Mouse (Mus musculus): Measurements from ENCODE around the gene Eif5. TPM values are rescaled to one million over a fixed set of nuclear protein-coding genes. Genes with fewer than 3 reads are reported as not detected.
"Not testable (repeated sequence)": the region's sequence is repeated elsewhere in the genome, so short reads cannot be mapped to it uniquely, and the experiment has no call there.

Eif5 gene
- polyA plus RNA-seq, 1 experiment from 2014 or later, result 251 TPM

DNA sequence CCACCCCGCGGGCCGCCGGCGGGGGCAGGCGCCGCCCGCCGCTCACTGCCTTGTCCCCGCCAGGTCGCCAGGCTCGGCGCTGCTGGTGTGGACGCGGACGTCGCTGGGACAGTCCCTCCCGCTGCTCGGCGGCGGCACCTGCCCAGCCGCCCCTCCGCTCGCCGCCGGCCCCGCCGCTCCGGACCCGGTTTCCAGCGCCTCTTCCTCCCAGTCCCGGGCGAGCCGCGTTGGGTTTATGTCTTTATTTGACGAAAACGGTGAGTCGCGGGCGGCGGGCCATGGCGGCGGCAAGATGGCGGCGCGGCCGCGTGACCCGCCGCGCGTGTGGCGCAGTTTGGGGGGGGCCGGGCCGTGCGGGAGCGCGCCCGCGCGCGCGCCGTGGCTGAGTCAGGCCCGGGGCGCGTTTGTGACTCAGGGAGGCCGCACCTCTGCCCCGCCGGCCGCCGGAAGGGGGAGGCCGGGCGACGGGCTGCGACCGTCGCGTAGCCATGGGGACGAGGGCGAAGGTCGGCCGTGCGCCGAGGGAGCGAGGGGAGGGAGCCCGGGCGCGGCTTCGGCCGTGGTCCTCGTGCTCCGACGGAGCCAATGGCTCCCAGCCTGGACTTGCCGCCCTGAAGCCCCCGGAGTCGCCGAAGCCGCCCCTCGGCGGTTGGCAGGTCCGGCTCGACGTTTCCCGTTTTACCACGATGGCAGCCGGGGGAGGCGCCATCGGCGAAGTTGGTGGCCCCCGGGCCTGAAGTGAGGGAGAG lies 650 bp downstream of the Eif5 start:
- ChIA-PET CTCF (no interaction called here), POLR2A (interaction anchor here (1.5 kb wide), 1 partner anchor 114 kb away, joined by 3 read pairs; no protein-coding TSS in a partner anchor)
- H3K27me3 ChIP-seq, result no peaks in the 10 kb centered on the region
- in situ Hi-C loops (cut with MboI; ENCODE audit: low pct_unique_long_range_greater_than_20kb), result no loop called here
- peak; percentile 60 for ATAC-seq
- DNase-seq (ENCODE audit: low read depth, low spot score), result no peak
- no peak for TF ChIP-seq CTCF (IDR thresholded peaks at IDR 0.05)

DNA sequence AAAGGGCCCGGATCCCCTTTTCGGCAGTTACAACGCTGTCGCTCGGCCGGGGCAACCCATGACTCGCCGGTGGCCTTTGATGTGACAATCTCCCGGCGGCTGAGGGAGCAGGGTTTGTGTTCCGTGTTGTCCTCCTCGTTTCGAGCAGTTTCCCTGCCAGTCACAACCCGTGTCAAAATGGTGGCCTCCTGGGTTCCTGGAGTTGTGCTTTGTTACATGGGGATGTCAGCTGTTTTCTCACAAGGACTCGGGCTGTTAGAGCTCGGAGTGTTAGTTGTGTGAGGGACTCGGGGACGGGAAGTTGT lies 1.2 kb downstream of the Eif5 start:
- no peaks in the 10 kb centered on the region for H3K27me3 ChIP-seq
- no peak for ATAC-seq
- CTCF ChIA-PET, result no interaction called here
- POLR2A ChIA-PET, result no interaction called here
- in situ Hi-C loops (cut with MboI; ENCODE audit: low pct_unique_long_range_greater_than_20kb), result no loop called here
- no peak for DNase-seq (ENCODE audit: low read depth, low spot score)
- no peak for TF ChIP-seq CTCF (IDR thresholded peaks at IDR 0.05)

- no peak for ATAC-seq
- no peak for DNase-seq (ENCODE audit: low read depth, low spot score)
- ChIA-PET CTCF (no interaction called here), POLR2A (no interaction called here)
- TF ChIP-seq CTCF (IDR thresholded peaks at IDR 0.05), result no peak
- H3K27me3 ChIP-seq, result no peaks in the 10 kb centered on the region
- in situ Hi-C loops (cut with MboI; ENCODE audit: low pct_unique_long_range_greater_than_20kb), result no loop called here
These were observed 9.3 kb downstream of the Eif5 start for GRCm38 (mm10) chr12:111547070-111547469.

DNA sequence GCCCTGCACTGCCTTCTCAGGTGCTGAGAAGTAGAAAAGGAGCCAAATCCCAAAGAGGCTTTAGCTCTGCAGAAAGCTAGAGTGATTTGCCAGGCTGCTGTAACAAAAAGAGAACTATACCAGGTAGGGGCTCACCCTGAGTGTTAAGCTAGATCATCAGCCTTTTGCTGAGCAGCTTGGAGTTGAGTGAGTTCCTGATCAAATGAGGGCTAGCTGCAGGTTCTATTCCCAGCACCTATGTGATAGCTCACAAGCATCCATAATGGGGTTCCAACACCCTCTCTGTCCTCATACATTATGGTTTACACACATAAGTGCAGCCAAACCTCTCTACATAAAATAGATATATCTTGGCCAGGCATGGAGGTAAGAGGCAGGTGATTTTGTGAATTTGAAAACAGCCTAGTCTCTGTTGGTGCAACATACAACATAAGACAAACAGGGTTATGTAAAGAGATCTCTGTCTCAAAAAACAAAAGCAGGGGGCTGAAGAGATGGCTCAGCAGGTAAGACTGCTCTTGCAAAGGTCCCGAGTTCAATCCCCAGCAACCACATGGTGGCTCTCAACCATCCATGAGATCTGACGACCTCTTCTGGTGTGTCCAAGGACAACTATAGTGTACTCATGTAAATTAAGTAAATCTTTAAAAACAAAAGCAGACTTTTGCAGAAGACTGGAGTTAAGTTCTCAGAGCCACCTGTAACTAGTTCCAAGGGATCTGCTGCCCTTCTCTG lies 10.9 kb downstream of the Eif5 start:
- DNase-seq (ENCODE audit: low read depth, low spot score) (no peak), ATAC-seq (no peak)
- no peak for TF ChIP-seq CTCF (IDR thresholded peaks at IDR 0.05)
- ChIA-PET CTCF (no interaction called here), POLR2A (interaction anchor here (0.6 kb wide), 1 partner anchor 75 kb away, joined by 3 read pairs; no protein-coding TSS in a partner anchor)
- H3K27me3 ChIP-seq, result no peaks in the 10 kb centered on the region
- in situ Hi-C loops (cut with MboI; ENCODE audit: low pct_unique_long_range_greater_than_20kb), result no loop called here

GRCm38 (mm10) chr12:111550679-111551078 lies 12.9 kb downstream of the Eif5 start:
- ChIA-PET CTCF (interaction anchor here (1.3 to 1.4 kb wide), 2 partner anchors 97 to 102 kb away, joined by 3 to 5 read pairs; no protein-coding TSS in a partner anchor), POLR2A (no interaction called here)
- ATAC-seq (peak; percentile 13), DNase-seq (ENCODE audit: low read depth, low spot score) (no peak)
- in situ Hi-C loops (cut with MboI; ENCODE audit: low pct_unique_long_range_greater_than_20kb), result loop anchor here (5.0 kb wide), 1 partner anchor 97 kb away; no protein-coding TSS in a partner anchor
- peak; percentile 61 for TF ChIP-seq CTCF (IDR thresholded peaks at IDR 0.05)
- no peaks in the 10 kb centered on the region for H3K27me3 ChIP-seq

- ATAC-seq (no peak), DNase-seq (ENCODE audit: low read depth, low spot score) (no peak)
- TF ChIP-seq CTCF (IDR thresholded peaks at IDR 0.05), result no peak
- ChIA-PET POLR2A (no interaction called here), CTCF (no interaction called here)
- H3K27me3 ChIP-seq, result no peaks in the 10 kb centered on the region
- in situ Hi-C loops (cut with MboI; ENCODE audit: low pct_unique_long_range_greater_than_20kb), result loop anchor here (5.0 kb wide), 1 partner anchor 95 kb away; no protein-coding TSS in a partner anchor
These were observed 14.5 kb downstream of the Eif5 start for GRCm38 (mm10) chr12:111552342-111552741.

GRCm38 (mm10) chr12:111555357-111555756 lies 17.5 kb downstream of the Eif5 start:
- TF ChIP-seq CTCF (IDR thresholded peaks at IDR 0.05), result no peak

GRCm38 (mm10) chr12:111555893-111556292 lies 18.1 kb downstream of the Eif5 start:
- CTCF ChIA-PET; in situ Hi-C loops (cut with MboI; ENCODE audit: low pct_unique_long_range_greater_than_20kb); ATAC-seq; H3K27me3 ChIP-seq; DNase-seq (ENCODE audit: low read depth, low spot score); POLR2A ChIA-PET: not testable (repeated sequence)

More at GRCm38 (mm10) chr12:111555357-111555756, 17.5 kb downstream of the Eif5 start:
- H3K27me3 ChIP-seq, result no peaks in the 10 kb centered on the region
- ATAC-seq (no peak), DNase-seq (ENCODE audit: low read depth, low spot score) (no peak)
- in situ Hi-C loops (cut with MboI; ENCODE audit: low pct_unique_long_range_greater_than_20kb), result no loop called here
- ChIA-PET CTCF (no interaction called here), POLR2A (no interaction called here)

- no peaks in the 10 kb centered on the region for H3K27me3 ChIP-seq
- ChIA-PET CTCF (interaction anchor here (1.4 kb wide), 1 partner anchor 91 kb away, joined by 3 read pairs; no protein-coding TSS in a partner anchor), POLR2A (no interaction called here)
- ATAC-seq (no peak), DNase-seq (ENCODE audit: low read depth, low spot score) (no peak)
- no peak for TF ChIP-seq CTCF (IDR thresholded peaks at IDR 0.05)
- in situ Hi-C loops (cut with MboI; ENCODE audit: low pct_unique_long_range_greater_than_20kb), result no loop called here
These were observed 19.7 kb downstream of the Eif5 start for GRCm38 (mm10) chr12:111557538-111557937.

GRCm38 (mm10) chr12:111558655-111559054 lies 20.8 kb downstream of the Eif5 start:
- DNase-seq (ENCODE audit: low read depth, low spot score) (no peak), ATAC-seq (no peak)
- in situ Hi-C loops (cut with MboI; ENCODE audit: low pct_unique_long_range_greater_than_20kb), result no loop called here
- CTCF ChIA-PET, result no interaction called here
- POLR2A ChIA-PET, result no interaction called here
- no peaks in the 10 kb centered on the region for H3K27me3 ChIP-seq
- no peak for TF ChIP-seq CTCF (IDR thresholded peaks at IDR 0.05)

DNA sequence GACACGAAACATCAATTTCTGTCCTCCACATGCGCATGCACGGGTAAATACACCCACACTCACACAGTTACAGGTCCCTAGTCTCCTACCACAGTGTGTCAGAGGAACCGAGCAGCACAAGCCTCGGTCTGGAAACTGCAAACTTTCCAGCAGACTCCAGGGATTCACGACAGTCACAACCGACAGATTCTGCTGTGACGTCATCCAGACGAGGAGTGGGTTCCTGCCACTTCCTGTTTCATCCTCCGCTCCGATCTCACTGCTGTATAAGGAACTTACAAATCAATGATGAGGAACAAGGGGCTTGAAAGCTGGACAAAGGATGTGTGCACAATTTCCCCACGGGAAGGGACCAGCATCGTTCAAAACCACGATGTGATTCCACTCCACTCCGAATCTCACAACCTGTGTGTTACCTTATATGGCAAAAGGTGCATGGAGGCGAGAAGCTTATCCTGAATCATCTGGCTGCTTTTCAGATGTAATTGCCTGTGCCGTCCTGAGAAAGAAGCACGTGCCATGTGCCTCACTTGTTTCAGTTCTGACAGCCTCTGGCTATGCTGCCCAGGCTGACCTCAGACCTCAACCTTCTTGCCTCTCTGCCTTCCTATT lies 21.9 kb downstream of the Eif5 start:
- POLR2A ChIA-PET, result no interaction called here
- no peak for TF ChIP-seq CTCF (IDR thresholded peaks at IDR 0.05)
- CTCF ChIA-PET, result no interaction called here
- DNase-seq (ENCODE audit: low read depth, low spot score) (no peak), ATAC-seq (peak; percentile 63)
- in situ Hi-C loops (cut with MboI; ENCODE audit: low pct_unique_long_range_greater_than_20kb), result no loop called here
- H3K27me3 ChIP-seq, result no peaks in the 10 kb centered on the region
